Mouse (Mus musculus) heart, embryonic 11.5 days (tissue): ENCODE measurements around the gene Dock4. TPM values are rescaled to one million over a fixed set of nuclear protein-coding genes. Genes with fewer than 3 reads are reported as not detected.

Experiments
- ATAC-seq: fragments of 200-750 bp; cut with Nextera tagmentation; replicated peaks from 2 replicates; pipeline ENCODE4 v1.8.0; 2017; ENCODE audit warnings: moderate library complexity; ENCODE audit not compliant: insufficient number of reproducible peaks, low FRiP score, low TSS enrichment
- H3K27ac ChIP-seq: fragments of 300-500 bp; sonication (generic); 2 replicates; pipeline ENCODE4 v1.5.1; 2014; ENCODE audit warnings: mild to moderate bottlenecking, low read depth, low read length
- H3K27me3 ChIP-seq: fragments of 300-500 bp; sonication (generic); 2 replicates; pipeline ENCODE4 v1.6.1; 2014; ENCODE audit warnings: mild to moderate bottlenecking, low read length, mixed read lengths; ENCODE audit not compliant: control insufficient read depth, insufficient read depth
- H3K36me3 ChIP-seq: fragments of 300-500 bp; sonication (generic); 2 replicates; pipeline ENCODE4 v1.6.1; 2014; ENCODE audit warnings: mild to moderate bottlenecking, low read length, moderate library complexity, mixed read lengths; ENCODE audit not compliant: control insufficient read depth, insufficient read depth
- H3K4me1 ChIP-seq: fragments of 300-500 bp; sonication (generic); 2 replicates; pipeline ENCODE4 v1.6.1; 2014; ENCODE audit warnings: low read length; ENCODE audit not compliant: control insufficient read depth, insufficient read depth
- H3K4me2 ChIP-seq: fragments of 300-500 bp; sonication (generic); 2 replicates; pipeline ENCODE4 v1.6.1; 2014; ENCODE audit warnings: mild to moderate bottlenecking, moderate library complexity
- H3K4me3 ChIP-seq: fragments of 300-500 bp; sonication (generic); 2 replicates; pipeline ENCODE4 v1.5.1; 2014; ENCODE audit warnings: low read depth, low read length
- H3K9ac ChIP-seq: fragments of 300-500 bp; sonication (generic); 2 replicates; pipeline ENCODE4 v1.6.1; 2014; ENCODE audit warnings: mild to moderate bottlenecking, low read depth, low read length, moderate library complexity
- H3K9me3 ChIP-seq: fragments of 300-500 bp; sonication (generic); replicated peaks from 2 replicates; pipeline ENCODE4 v1.6.1; 2016; ENCODE audit warnings: low read length; ENCODE audit not compliant: control insufficient read depth
- WGBS: fragments of 180-500 bp; shearing (Covaris S2); extraction: QIAGEN DNeasy Blood & Tissue Kit; methylation state at CpG from one replicate; pipeline ENCODE4 v1.1.7; 2014; ENCODE audit not compliant: insufficient replicate concordance; 5-methylcytosine and 5-hydroxymethylcytosine counted together
- polyA plus RNA-seq: library from polyadenylated mRNA; unstranded; fragments of >200 nt; fragmentation: Nextera tagmentation; extraction: Ambion mirVana; gene quantifications from 2 replicates; pipeline ENCODE4 v1.2.1, GENCODE M21; 2014

Dock4 gene
- polyA plus RNA-seq, 1 experiment from 2014 or later, result 8.1 TPM

- H3K9ac ChIP-seq, result no peak overlapping the region
- peaks cover 15% of the 10 kb centered on the region for H3K4me1 ChIP-seq
- no peak overlapping the region for H3K27ac ChIP-seq
- no peaks in the 10 kb centered on the region for H3K9me3 ChIP-seq
- no peak for ATAC-seq
- no peak overlapping the region for H3K4me2 ChIP-seq
- 5% methylated on average over 8 of the region's 8 CpGs for WGBS
- no peaks in the 10 kb centered on the region for H3K36me3 ChIP-seq
- H3K4me3 ChIP-seq, result no peak overlapping the region
- no peaks in the 10 kb centered on the region for H3K27me3 ChIP-seq
These were observed 392.0 kb downstream of the Dock4 start for GRCm38 (mm10) chr12:40837597-40838337.

GRCm38 (mm10) chr12:40838338-40838695 lies 392.6 kb downstream of the Dock4 start:
- peaks cover 15% of the 10 kb centered on the region for H3K4me1 ChIP-seq
- WGBS, result 62% methylated on average over 2 of the region's 2 CpGs
- ATAC-seq, result no peak
- H3K27me3 ChIP-seq, result no peaks in the 10 kb centered on the region
- no peak overlapping the region for H3K4me2 ChIP-seq
- H3K9ac ChIP-seq, result no peak overlapping the region
- no peaks in the 10 kb centered on the region for H3K36me3 ChIP-seq
- no peak overlapping the region for H3K27ac ChIP-seq
- H3K4me3 ChIP-seq, result no peak overlapping the region
- no peaks in the 10 kb centered on the region for H3K9me3 ChIP-seq

- Histone ChIP-seq H3K27me3 (no peaks in the 10 kb centered on the region), H3K27ac (no peak overlapping the region), H3K4me1 (peaks cover 15% of the 10 kb centered on the region), H3K9me3 (no peaks in the 10 kb centered on the region), H3K4me3 (no peak overlapping the region), H3K36me3 (no peaks in the 10 kb centered on the region), H3K9ac (no peak overlapping the region), H3K4me2 (no peak overlapping the region)
- no peak for ATAC-seq
- WGBS, result 66% methylated on average over 5 of the region's 5 CpGs
These were observed 393.2 kb downstream of the Dock4 start for GRCm38 (mm10) chr12:40838940-40839339.

- Histone ChIP-seq H3K9me3 (no peaks in the 10 kb centered on the region), H3K4me2 (no peak overlapping the region), H3K4me3 (no peak overlapping the region), H3K36me3 (no peaks in the 10 kb centered on the region), H3K4me1 (peaks cover 15% of the 10 kb centered on the region), H3K9ac (no peak overlapping the region), H3K27ac (no peak overlapping the region), H3K27me3 (no peaks in the 10 kb centered on the region)
- ATAC-seq, result no peak
- 61% methylated on average over 4 of the region's 4 CpGs for WGBS
These were observed 394.1 kb downstream of the Dock4 start for GRCm38 (mm10) chr12:40839817-40840216.

GRCm38 (mm10) chr12:40842251-40842988 lies 396.7 kb downstream of the Dock4 start:
- no peaks in the 10 kb centered on the region for H3K9me3 ChIP-seq
- ATAC-seq, result no peak
- H3K36me3 ChIP-seq, result no peaks in the 10 kb centered on the region
- H3K27ac ChIP-seq, result no peak overlapping the region
- no peak overlapping the region for H3K4me3 ChIP-seq
- peaks cover 15% of the 10 kb centered on the region for H3K4me1 ChIP-seq
- no peak overlapping the region for H3K4me2 ChIP-seq
- H3K27me3 ChIP-seq, result no peaks in the 10 kb centered on the region
- WGBS, result 66% methylated on average over 10 of the region's 10 CpGs
- no peak overlapping the region for H3K9ac ChIP-seq

GRCm38 (mm10) chr12:40842991-40843390 lies 397.2 kb downstream of the Dock4 start:
- peaks cover 14% of the 10 kb centered on the region for H3K4me1 ChIP-seq
- H3K4me3 ChIP-seq, result no peak overlapping the region
- no peak for ATAC-seq
- no peaks in the 10 kb centered on the region for H3K36me3 ChIP-seq
- WGBS, result 69% methylated on average over 5 of the region's 5 CpGs
- H3K4me2 ChIP-seq, result no peak overlapping the region
- no peaks in the 10 kb centered on the region for H3K27me3 ChIP-seq
- H3K27ac ChIP-seq, result no peak overlapping the region
- H3K9ac ChIP-seq, result no peak overlapping the region
- H3K9me3 ChIP-seq, result no peaks in the 10 kb centered on the region

GRCm38 (mm10) chr12:40843474-40844080 lies 397.8 kb downstream of the Dock4 start:
- ATAC-seq, result no peak
- no peaks in the 10 kb centered on the region for H3K27me3 ChIP-seq
- no peak overlapping the region for H3K9ac ChIP-seq
- no peaks in the 10 kb centered on the region for H3K36me3 ChIP-seq
- no peaks in the 10 kb centered on the region for H3K9me3 ChIP-seq
- WGBS, result 65% methylated on average over 3 of the region's 3 CpGs
- H3K4me1 ChIP-seq, result peaks cover 10% of the 10 kb centered on the region
- no peak overlapping the region for H3K4me3 ChIP-seq
- no peak overlapping the region for H3K4me2 ChIP-seq
- no peak overlapping the region for H3K27ac ChIP-seq

- Histone ChIP-seq H3K27me3 (no peaks in the 10 kb centered on the region), H3K4me1 (peaks cover 9% of the 10 kb centered on the region; the same call in 1 of the 2 replicates), H3K9ac (no peak overlapping the region), H3K27ac (no peak overlapping the region), H3K9me3 (no peaks in the 10 kb centered on the region), H3K4me2 (no peak overlapping the region), H3K4me3 (no peak overlapping the region), H3K36me3 (no peaks in the 10 kb centered on the region)
- WGBS, result 85% methylated on average over 22 of the region's 22 CpGs
- 0 out of 2 replicates have a peak, but pooled peaks have one; percentile 46 for ATAC-seq
These were observed 398.6 kb downstream of the Dock4 start for GRCm38 (mm10) chr12:40844324-40844723.
